Mouse (Mus musculus) midbrain, embryonic 14.5 days (tissue): ENCODE data around the gene Cdk18. TPM values are rescaled to one million over a fixed set of nuclear protein-coding genes. Genes with fewer than 3 reads are reported as not detected.
"Not testable (repeated sequence)": the region's sequence is repeated elsewhere in the genome, so short reads cannot be mapped to it uniquely, and the experiment has no call there.

ENCODE experiments used
- ATAC-seq: fragments of 200-750 bp; cut with Nextera tagmentation; 2 replicates; pipeline ENCODE4 v1.8.0; 2017; ENCODE audit warnings: moderate number of reproducible peaks, moderate library complexity; ENCODE audit not compliant: low FRiP score, low TSS enrichment
- DNase-seq: peaks from one replicate; pipeline ENCODE4 v3.0.0-alpha.2; 2015
- H3K27ac ChIP-seq: fragments of 300-500 bp; sonication (generic); replicated peaks from 2 replicates; pipeline ENCODE4 v1.5.1; 2014; ENCODE audit warnings: mild to moderate bottlenecking, low read depth, low read length, moderate library complexity
- H3K27me3 ChIP-seq: fragments of 300-500 bp; sonication (generic); 2 replicates; pipeline ENCODE4 v1.6.1; 2014; ENCODE audit warnings: low read length, control low read depth, mixed read lengths; ENCODE audit not compliant: control insufficient read depth, insufficient read depth
- H3K36me3 ChIP-seq: fragments of 300-500 bp; sonication (generic); 2 replicates; pipeline ENCODE4 v1.6.1; 2014; ENCODE audit warnings: low read length, control low read depth; ENCODE audit not compliant: control insufficient read depth, insufficient read depth
- H3K4me1 ChIP-seq: fragments of 300-500 bp; sonication (generic); 2 replicates; pipeline ENCODE4 v1.6.1; 2014; ENCODE audit warnings: mild to moderate bottlenecking, antibody characterized with exemption, low read length, control low read depth; ENCODE audit not compliant: control insufficient read depth, insufficient read depth
- H3K4me2 ChIP-seq: fragments of 300-500 bp; sonication (generic); 2 replicates; pipeline ENCODE4 v1.6.1; 2014; ENCODE audit warnings: mild to moderate bottlenecking, low read length, moderate library complexity
- H3K4me3 ChIP-seq: fragments of 300-500 bp; sonication (generic); replicated peaks from 2 replicates; pipeline ENCODE4 v1.5.1; 2014; ENCODE audit warnings: low read depth, low read length
- H3K9ac ChIP-seq: fragments of 300-500 bp; sonication (generic); replicated peaks from 2 replicates; pipeline ENCODE4 v1.6.1; 2014; ENCODE audit warnings: mild to moderate bottlenecking, low read length, moderate library complexity
- H3K9me3 ChIP-seq: fragments of 300-500 bp; sonication (generic); 2 replicates; pipeline ENCODE4 v1.6.1; 2016; ENCODE audit warnings: low read length, control low read depth, mixed read lengths; ENCODE audit not compliant: control insufficient read depth
- whole genome bisulfite sequencing: fragments of 180-500 bp; shearing (Covaris S2); extraction: QIAGEN DNeasy Blood & Tissue Kit; methylation state at CpG from one replicate; pipeline ENCODE4 v1.1.7; 2014; 5-methylcytosine and 5-hydroxymethylcytosine counted together
- polyA plus RNA-seq: library from polyadenylated mRNA; unstranded; fragments of >200 nt; fragmentation: Nextera tagmentation; extraction: Ambion mirVana; gene quantifications from 2 replicates; pipeline ENCODE4 v1.2.1, GENCODE M21; 2014

The Cdk18 gene
- polyA plus RNA-seq, 1 experiment from 2014 or later = 1.1 TPM

DNA sequence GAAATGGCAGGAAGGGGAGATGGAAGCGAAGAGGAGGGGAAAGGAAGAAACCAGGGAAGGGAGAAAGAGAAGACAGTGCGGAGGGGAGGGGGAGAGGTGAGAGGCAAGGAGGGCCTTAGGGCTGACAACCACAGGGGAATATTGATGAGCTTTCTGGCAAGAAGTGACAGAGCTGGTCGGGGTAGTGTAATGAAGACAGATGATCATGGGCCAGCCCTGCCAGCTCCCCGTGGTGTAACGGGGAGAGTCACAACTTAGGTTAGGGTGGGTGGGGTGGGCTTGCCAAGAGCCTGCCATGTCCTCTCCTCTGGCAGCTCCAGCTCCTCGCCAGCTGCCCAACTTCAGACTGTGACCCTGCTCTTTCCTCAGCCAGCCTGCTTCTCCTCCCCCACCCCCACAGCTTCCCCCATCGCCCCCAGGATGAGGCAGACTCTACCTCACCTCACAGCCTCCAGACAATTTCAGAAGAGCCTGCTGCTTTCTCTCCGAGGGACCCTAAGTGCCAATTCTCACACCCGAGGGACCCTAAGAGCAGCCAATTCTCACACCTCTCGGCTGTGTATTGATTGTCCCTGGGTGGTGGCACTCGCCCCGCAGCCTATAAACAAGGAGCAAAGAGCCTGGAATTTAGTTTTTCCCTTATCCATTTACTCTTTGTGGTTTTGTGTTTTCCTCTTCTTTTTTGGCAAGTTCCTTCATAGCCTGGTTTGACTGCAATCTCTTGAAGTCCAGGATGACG lies 25.5 kb upstream of the Cdk18 start:
- Histone ChIP-seq H3K9ac (no peak overlapping the region), H3K9me3 (no peaks in the 10 kb centered on the region), H3K4me2 (no peak overlapping the region), H3K4me1 (peaks cover 26% of the 10 kb centered on the region), H3K27me3 (no peaks in the 10 kb centered on the region), H3K27ac (no peak overlapping the region; the same call in 1 of the 2 replicates), H3K36me3 (no peaks in the 10 kb centered on the region), H3K4me3 (no peak overlapping the region)
- DNase-seq = peak; percentile 44
- no peak for ATAC-seq
- 45% methylated on average over 13 of the region's 13 CpGs for WGBS

DNA sequence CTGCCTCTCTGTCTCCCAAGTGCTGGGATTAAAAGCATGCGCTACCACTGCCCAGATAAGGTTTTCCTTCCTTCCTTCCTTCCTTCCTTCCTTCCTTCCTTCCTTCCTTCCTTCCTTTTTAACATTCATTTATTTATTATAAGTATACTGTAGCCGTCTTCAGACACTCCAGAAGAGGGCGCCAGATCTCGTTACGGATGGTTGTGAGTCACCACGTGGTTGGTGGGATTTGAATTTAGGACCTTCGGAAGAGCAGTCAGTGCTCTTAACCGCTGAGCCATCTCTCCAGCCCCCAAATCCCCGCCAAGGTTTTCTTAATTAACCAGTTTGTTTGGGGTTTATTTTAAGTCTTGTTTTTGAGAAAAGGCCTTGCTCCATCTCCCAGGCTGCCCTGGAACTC lies 23.1 kb upstream of the Cdk18 start:
- not testable (repeated sequence) for H3K36me3 ChIP-seq, DNase-seq, H3K27ac ChIP-seq, H3K4me3 ChIP-seq, H3K9me3 ChIP-seq, ATAC-seq, H3K27me3 ChIP-seq, H3K4me2 ChIP-seq, H3K9ac ChIP-seq
- 57% methylated on average over 9 of the region's 9 CpGs for WGBS
- H3K4me1 ChIP-seq = peaks cover 24% of the 10 kb centered on the region

DNA sequence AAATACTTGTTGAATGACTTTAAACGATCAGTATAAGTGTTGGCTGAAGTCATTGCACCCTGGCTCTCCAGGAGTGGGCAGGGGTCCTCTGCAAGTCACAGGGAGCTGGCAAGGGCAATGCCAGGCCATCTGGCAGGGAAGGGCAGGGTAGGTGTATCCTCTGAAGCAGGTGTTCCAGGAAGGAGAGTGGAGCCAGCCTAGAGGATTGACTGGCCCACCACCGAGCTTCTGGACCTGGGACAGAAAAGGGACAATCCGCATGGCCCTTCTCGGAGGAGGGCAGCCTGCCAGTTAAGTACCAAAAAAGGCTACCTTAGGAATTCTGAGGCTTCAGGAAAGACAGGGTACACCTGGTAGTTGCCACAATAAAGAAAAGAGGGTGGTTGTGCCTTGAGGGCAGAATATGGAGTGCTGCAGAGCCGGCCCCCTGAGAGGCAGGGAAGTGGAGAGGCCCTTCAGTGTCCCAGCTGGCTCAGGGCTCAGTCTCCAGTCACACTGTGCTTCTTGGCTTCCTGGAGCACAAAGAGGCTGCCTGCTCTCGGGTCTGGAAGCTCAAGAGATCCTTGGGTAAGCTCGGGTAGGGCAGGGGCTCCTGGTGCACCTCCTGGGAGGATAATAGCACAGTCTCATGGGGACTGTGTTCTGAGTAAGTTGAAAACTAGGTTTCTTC lies 21.9 kb upstream of the Cdk18 start:
- Histone ChIP-seq H3K9me3 (no peaks in the 10 kb centered on the region), H3K27me3 (no peaks in the 10 kb centered on the region), H3K9ac (no peak overlapping the region), H3K4me3 (no peak overlapping the region), H3K4me1 (peaks cover 24% of the 10 kb centered on the region), H3K4me2 (no peak overlapping the region), H3K36me3 (no peaks in the 10 kb centered on the region), H3K27ac (no peak overlapping the region)
- ATAC-seq (no peak), DNase-seq (no peak)
- WGBS = 62% methylated on average over 7 of the region's 7 CpGs

DNA sequence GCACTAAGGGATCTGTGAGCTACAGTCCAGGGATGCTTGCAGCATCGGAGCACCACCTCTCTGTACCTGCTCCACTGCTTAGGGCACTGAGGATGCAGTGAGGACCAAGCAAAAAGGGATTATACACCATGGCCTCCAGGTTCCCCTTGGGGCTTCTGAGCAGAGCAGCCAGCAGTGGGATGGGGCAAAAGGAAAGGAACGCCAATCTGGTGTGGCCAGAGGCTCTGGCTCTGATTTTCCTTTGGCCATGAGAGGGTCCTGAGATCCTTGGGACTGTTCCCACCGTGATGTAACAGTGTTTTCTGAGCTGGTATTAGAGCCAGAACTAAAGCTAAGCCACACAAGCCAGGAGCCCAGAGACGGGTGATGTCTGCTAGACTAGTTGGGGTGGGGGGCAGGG lies 20.2 kb upstream of the Cdk18 start:
- H3K4me2 ChIP-seq = no peak overlapping the region
- no peak overlapping the region for H3K9ac ChIP-seq
- no peaks in the 10 kb centered on the region for H3K36me3 ChIP-seq
- no peaks in the 10 kb centered on the region for H3K27me3 ChIP-seq
- no peak overlapping the region for H3K4me3 ChIP-seq
- WGBS = 44% methylated on average over 4 of the region's 4 CpGs
- DNase-seq (no peak), ATAC-seq (no peak)
- H3K27ac ChIP-seq = no peak overlapping the region
- peaks cover 24% of the 10 kb centered on the region for H3K4me1 ChIP-seq
- no peaks in the 10 kb centered on the region for H3K9me3 ChIP-seq

DNA sequence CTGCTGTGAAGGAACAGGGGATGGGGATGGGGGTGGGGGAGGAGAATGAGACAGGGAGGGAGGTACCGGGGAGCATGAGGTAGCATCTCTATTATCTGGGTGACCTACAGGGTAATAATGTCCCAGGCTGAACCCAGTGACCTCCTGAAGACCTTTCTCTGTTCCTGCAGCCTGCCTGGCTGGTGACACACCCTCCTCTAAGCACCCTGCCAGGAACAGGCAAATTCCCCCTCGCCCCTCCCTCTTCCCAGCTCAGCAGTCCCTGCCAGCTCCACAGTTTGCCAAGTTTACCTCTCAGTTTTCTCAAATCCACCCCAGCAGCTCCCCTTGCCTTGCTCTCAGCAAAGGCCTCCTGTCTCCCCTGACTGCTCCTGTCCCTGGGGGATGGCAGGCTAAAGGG lies 19.3 kb upstream of the Cdk18 start:
- 12% methylated on average over 2 of the region's 2 CpGs for WGBS
- peak; percentile 27 for DNase-seq
- no peaks in the 10 kb centered on the region for H3K36me3 ChIP-seq

DNA sequence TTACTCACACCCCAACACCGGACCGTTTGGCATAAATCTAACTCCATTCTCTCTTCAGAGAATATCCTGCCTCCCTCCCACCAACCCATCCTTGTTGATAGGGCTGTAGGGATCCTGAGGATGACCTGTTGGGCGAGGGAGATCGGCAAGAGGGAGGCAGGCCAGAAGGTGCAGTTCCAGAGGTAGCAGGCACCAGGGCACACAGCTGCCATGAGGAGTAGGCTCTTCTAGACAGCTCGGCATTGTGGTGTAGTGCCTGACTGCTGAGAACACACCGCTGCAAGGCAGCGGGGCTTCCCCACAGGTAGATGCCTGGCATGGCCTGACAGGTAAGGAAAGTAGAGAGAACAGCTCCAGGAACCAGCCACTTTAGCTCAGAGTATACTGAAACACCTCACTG lies 18.3 kb upstream of the Cdk18 start:
- no peaks in the 10 kb centered on the region for H3K36me3 ChIP-seq

More for the DNA sequence above, 19.3 kb upstream of the Cdk18 start:
- no peak for ATAC-seq
- Histone ChIP-seq H3K9me3 (no peaks in the 10 kb centered on the region), H3K4me1 (peaks cover 20% of the 10 kb centered on the region), H3K4me3 (no peak overlapping the region), H3K27me3 (no peaks in the 10 kb centered on the region), H3K4me2 (no peak overlapping the region), H3K27ac (no peak overlapping the region), H3K9ac (no peak overlapping the region)

DNA sequence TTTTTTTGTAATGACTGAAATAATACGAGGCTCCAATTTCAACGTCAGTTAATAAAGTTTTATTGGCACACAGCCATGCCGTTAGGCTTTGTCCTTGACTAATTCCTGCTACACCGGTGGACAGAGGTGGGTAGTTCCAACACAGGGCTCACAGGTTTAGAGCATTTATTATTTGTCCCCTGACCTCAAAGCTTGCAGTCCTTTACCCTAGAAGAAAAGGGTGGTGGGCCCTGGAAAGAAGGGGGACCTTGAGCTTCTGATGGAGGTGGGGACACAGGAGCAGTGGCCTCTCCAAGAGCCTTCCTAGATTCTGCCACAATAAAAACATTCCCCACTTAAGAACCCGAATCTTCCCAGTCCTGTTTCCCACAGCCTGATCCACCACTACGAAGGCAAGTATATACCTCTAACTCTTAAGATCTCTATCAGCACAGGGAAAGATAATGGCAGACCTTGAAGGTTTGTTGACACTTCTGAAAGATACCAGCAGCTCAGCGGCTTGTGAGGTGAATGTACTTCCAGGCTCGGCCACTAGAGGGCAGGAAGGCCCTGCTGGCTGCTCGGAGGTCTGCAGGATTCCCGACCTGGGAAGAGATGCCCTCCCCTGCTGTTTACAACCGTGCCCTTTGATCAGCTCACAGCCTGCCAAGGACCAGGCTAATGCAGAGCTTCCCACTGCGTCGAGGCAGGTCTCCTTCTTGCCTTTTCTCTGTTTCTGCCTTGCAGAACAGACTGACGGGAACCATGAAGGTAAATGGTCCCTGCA lies 17.7 kb upstream of the Cdk18 start:
- H3K9me3 ChIP-seq = no peaks in the 10 kb centered on the region
- H3K4me3 ChIP-seq = no peak overlapping the region
- peak overlapping the region; percentile 63 for H3K27ac ChIP-seq
- H3K9ac ChIP-seq = no peak overlapping the region
- peaks cover 27% of the 10 kb centered on the region for H3K4me1 ChIP-seq
- H3K27me3 ChIP-seq = no peaks in the 10 kb centered on the region
- WGBS = 24% methylated on average over 14 of the region's 14 CpGs
- ATAC-seq (peak; percentile 83; the same call in 1 of the 2 replicates), DNase-seq (peak; percentile 95)
- peak overlapping the region; percentile 33 for H3K4me2 ChIP-seq
- no peaks in the 10 kb centered on the region for H3K36me3 ChIP-seq

More for the DNA sequence above, 18.3 kb upstream of the Cdk18 start:
- H3K9ac ChIP-seq = no peak overlapping the region
- no peaks in the 10 kb centered on the region for H3K9me3 ChIP-seq
- peaks cover 27% of the 10 kb centered on the region for H3K4me1 ChIP-seq
- peak; percentile 28; the same call in 1 of the 2 replicates for ATAC-seq
- 24% methylated on average over 7 of the region's 7 CpGs for WGBS
- no peaks in the 10 kb centered on the region for H3K27me3 ChIP-seq
- no peak overlapping the region for H3K4me3 ChIP-seq
- peak overlapping the region; percentile 63 for H3K27ac ChIP-seq
- DNase-seq = no peak
- peak overlapping the region; percentile 33 for H3K4me2 ChIP-seq

DNA sequence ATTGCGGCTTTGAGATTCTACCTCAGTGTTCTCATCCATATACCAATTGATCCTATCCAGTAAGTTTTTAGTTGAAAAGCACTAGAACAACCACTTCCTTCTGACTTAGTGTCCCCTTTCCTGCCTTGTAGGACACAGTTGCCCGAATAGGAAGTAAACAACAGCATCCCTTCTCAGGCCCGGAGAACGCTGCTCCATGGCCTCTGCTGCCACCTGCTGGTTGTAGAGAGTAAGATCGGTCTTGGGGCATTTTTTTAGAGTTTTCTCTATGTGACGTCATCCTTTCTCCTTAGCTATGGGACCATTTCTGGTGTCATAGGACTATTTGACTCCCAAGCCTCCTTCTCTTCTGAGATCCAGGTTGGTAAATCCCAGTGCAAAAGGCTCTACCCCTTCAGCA lies 16.3 kb upstream of the Cdk18 start:
- no peak; the same call in 1 of the 2 replicates for ATAC-seq
- H3K9me3 ChIP-seq = no peaks in the 10 kb centered on the region

More for the DNA sequence above, 16.3 kb upstream of the Cdk18 start:
- H3K4me1 ChIP-seq = peaks cover 27% of the 10 kb centered on the region
- 10% methylated on average over 6 of the region's 6 CpGs for WGBS
- no peak overlapping the region for H3K4me2 ChIP-seq
- no peaks in the 10 kb centered on the region for H3K27me3 ChIP-seq
- H3K4me3 ChIP-seq = no peak overlapping the region
- H3K9ac ChIP-seq = no peak overlapping the region
- no peak overlapping the region for H3K27ac ChIP-seq
- no peaks in the 10 kb centered on the region for H3K36me3 ChIP-seq
- DNase-seq = peak; percentile 92
